Mouse (Mus musculus) mammary gland, adult 2 months (tissue): ENCODE data around the gene Sept1. TPM values are rescaled to one million over a fixed set of nuclear protein-coding genes. Genes with fewer than 3 reads are reported as not detected.

Source experiments
- polyA plus RNA-seq: library from polyadenylated mRNA; depleted of rRNA; stranded (reverse); fragments of >200 nt; gene quantifications from 2 replicates; pipeline ENCODE4 v1.2.3, GENCODE M21; 2012; ENCODE audit warnings: low replicate concordance; rRNA removed

The Sept1 gene
- polyA plus RNA-seq, result 75.4 and 186 TPM in 2 replicates

GRCm38 (mm10) chr7:127232622-127233367 is at the start of gene Sept1, which contains the start of gene Zfp553:
TSS of gene Sept1 (minus strand) at chr7:127233130.
TSS of gene Zfp553 (plus strand) at chr7:127233061.

GRCm38 (mm10) chr7:127273925-127274789 is 41.2 kb upstream of the Sept1 start, which contains the start of gene Sephs2:
TSS of gene Sephs2 (minus strand) at chr7:127274055.

GRCm38 (mm10) chr7:127260309-127261111 is 27.6 kb upstream of the Sept1 start, which contains the start of gene Dctpp1:
TSS of gene Dctpp1 (minus strand) at chr7:127260709.

GRCm38 (mm10) chr7:127243870-127244657 is 11.1 kb upstream of the Sept1 start, which contains the start of gene Zfp771:
TSS of gene Zfp771 (plus strand) at chr7:127244274.

GRCm38 (mm10) chr7:127208553-127209438 is 24.1 kb downstream of the Sept1 start, which contains the start of gene Mylpf:
TSS of gene Mylpf (plus strand) at chr7:127208890.

GRCm38 (mm10) chr7:127208295-127208552 is 24.7 kb downstream of the Sept1 start, which contains the start of gene Tbc1d10b:
TSS of gene Tbc1d10b (minus strand) at chr7:127208468.

GRCm38 (mm10) chr7:127195544-127196295 is 37.2 kb downstream of the Sept1 start, which contains the start of gene Cd2bp2:
TSS of gene Cd2bp2 (minus strand) at chr7:127196050.

Other genes starting within 250 kb of the Sept1 start
- gene Mvp, start 218.5 kb downstream of the Sept1 start, polyA plus RNA-seq, result 90.2 and 123 TPM in 2 replicates
- 2.4 and 3.3 TPM in 2 replicates for gene Pagr1b, start 216.6 kb downstream of the Sept1 start, polyA plus RNA-seq
- 0.93 and 1.2 TPM in 2 replicates for gene Pagr1a, start 215.8 kb downstream of the Sept1 start, polyA plus RNA-seq
- 26.4 and 46.4 TPM in 2 replicates for gene Gm42742, start 212.0 kb downstream of the Sept1 start, polyA plus RNA-seq
- gene Prrt2, start 211.9 kb downstream of the Sept1 start, polyA plus RNA-seq, result 22.2 and 31.3 TPM in 2 replicates
- gene Maz, start 206.1 kb downstream of the Sept1 start, polyA plus RNA-seq, result 126 and 431 TPM in 2 replicates
- 1.8 and 2.1 TPM in 2 replicates for gene Kif22, start 190.7 kb downstream of the Sept1 start, polyA plus RNA-seq
- gene Zg16, start 145.8 kb downstream of the Sept1 start, polyA plus RNA-seq, result 0.34 TPM in 1 of 2 replicates, not detected in the other
- gene AI467606, start 141.8 kb downstream of the Sept1 start, polyA plus RNA-seq, result 52.3 and 188 TPM in 2 replicates
- 7.9 and 9.5 TPM in 2 replicates for gene Qprt, start 110.9 kb downstream of the Sept1 start, polyA plus RNA-seq
- gene Spn, start 95.3 kb downstream of the Sept1 start, polyA plus RNA-seq, result 27.8 and 37.7 TPM in 2 replicates
- gene Cd2bp2, start 37.1 kb downstream of the Sept1 start, polyA plus RNA-seq, result 20.9 and 26.3 TPM in 2 replicates
- 33.9 and 43.0 TPM in 2 replicates for gene Tbc1d10b, start 24.7 kb downstream of the Sept1 start, polyA plus RNA-seq
- gene Mylpf, start 24.2 kb downstream of the Sept1 start, polyA plus RNA-seq, result 1.2 and 1,692 TPM in 2 replicates
- gene Zfp553, start 69 bp downstream of the Sept1 start, polyA plus RNA-seq, result 9.6 and 16.8 TPM in 2 replicates
- 47.0 and 163 TPM in 2 replicates for gene Zfp771, start 11.1 kb upstream of the Sept1 start, polyA plus RNA-seq
- 48.0 and 48.7 TPM in 2 replicates for gene Dctpp1, start 27.6 kb upstream of the Sept1 start, polyA plus RNA-seq
- 26.2 and 37.4 TPM in 2 replicates for gene Sephs2, start 40.9 kb upstream of the Sept1 start, polyA plus RNA-seq
- 50.2 and 53.8 TPM in 2 replicates for gene Itgal, start 63.1 kb upstream of the Sept1 start, polyA plus RNA-seq
- gene Zfp768, start 112.5 kb upstream of the Sept1 start, polyA plus RNA-seq, result 28.7 and 45.9 TPM in 2 replicates
- 7.4 and 8.2 TPM in 2 replicates for gene Zfp747, start 142.9 kb upstream of the Sept1 start, polyA plus RNA-seq
- 4.1 TPM in 2 replicates for gene 9130019O22Rik, start 154.0 kb upstream of the Sept1 start, polyA plus RNA-seq
- gene E430018J23Rik, start 160.5 kb upstream of the Sept1 start, polyA plus RNA-seq, result 5.7 and 7.7 TPM in 2 replicates
- 6.5 and 8.7 TPM in 2 replicates for gene Zfp764, start 173.7 kb upstream of the Sept1 start, polyA plus RNA-seq
- gene Zfp688, start 188.9 kb upstream of the Sept1 start, polyA plus RNA-seq, result 16.2 and 30.6 TPM in 2 replicates
- gene Zfp689, start 216.0 kb upstream of the Sept1 start, polyA plus RNA-seq, result 4.8 and 7.4 TPM in 2 replicates
- 89.9 and 116 TPM in 2 replicates for gene Prr14, start 226.5 kb upstream of the Sept1 start, polyA plus RNA-seq
- 23.0 and 53.9 TPM in 2 replicates for gene Fbrs, start 246.1 kb upstream of the Sept1 start, polyA plus RNA-seq